Mouse (Mus musculus) bone marrow, adult 2 months (tissue): ENCODE data around the gene Ick.

ENCODE experiments used
- CTCF ChIP-seq: fragments of 200-500 bp; IDR thresholded peaks from 2 replicates; pipeline ENCODE4 v1.5.1; 2011; ENCODE audit warnings: low read length, control low read depth; ENCODE audit not compliant: control insufficient read depth, insufficient read depth
- POLR2A ChIP-seq: fragments of 200-500 bp; IDR thresholded peaks from 2 replicates; pipeline ENCODE4 v1.6.1; 2011; ENCODE audit warnings: low read depth, mild to moderate bottlenecking, control low read depth, low read length, borderline replicate concordance; ENCODE audit not compliant: control insufficient read depth

DNA sequence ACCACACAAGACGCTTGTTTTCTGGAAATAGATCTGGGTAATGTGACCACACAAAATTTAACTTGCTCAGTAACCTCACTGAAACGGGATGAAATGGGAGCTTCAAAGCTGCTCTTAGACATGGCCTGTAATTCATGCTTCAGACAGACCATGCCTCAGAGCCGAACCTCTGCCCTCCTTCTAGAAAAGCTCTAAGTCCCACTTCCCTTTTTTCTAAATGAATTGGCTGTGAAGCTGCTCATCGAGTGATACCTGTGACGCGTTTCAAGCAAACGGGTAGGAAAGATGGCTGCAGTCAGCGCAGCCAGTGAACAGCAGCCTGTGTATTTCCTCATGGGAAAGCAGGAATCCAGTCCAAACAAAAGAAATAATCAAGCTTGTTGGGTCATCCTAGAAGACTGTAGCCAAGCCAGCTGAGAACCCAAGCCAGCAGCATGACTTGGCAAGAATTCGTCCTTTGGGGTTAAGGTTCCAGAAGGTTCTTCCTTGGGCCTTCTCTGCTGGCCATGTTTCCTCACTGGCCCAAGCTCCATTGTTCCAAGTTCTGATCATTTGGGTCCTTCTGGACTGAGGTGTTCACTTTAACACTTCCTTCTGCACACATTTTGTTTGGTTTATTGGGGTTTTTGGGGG, 29.2 kb downstream of the Ick start:
- no peak for TF ChIP-seq CTCF
- TF ChIP-seq POLR2A = no peak
